Mouse (Mus musculus) adipocyte (in vitro differentiated cells): Measurements from ENCODE around the gene Slc25a10.
A peak's percentile ranks its signal among the peaks of the same experiment; 100 is the strongest.
"Not testable (repeated sequence)": the region's sequence is repeated elsewhere in the genome, so short reads cannot be mapped to it uniquely, and the experiment has no call there.

Source experiments
- DNase-seq: peaks from one replicate; pipeline ENCODE4 v3.0.0-alpha.2; 2016; ENCODE audit warnings: low spot score

Gene Slc25a10

GRCm38 (mm10) chr11:120510375-120511030 is 18.9 kb downstream of the Slc25a10 start:
- no peak for DNase-seq

GRCm38 (mm10) chr11:120512790-120513453 is 21.3 kb downstream of the Slc25a10 start:
- DNase-seq: peak; percentile 98

GRCm38 (mm10) chr11:120514262-120514661 is 22.6 kb downstream of the Slc25a10 start:
- not testable (repeated sequence) for DNase-seq

DNA sequence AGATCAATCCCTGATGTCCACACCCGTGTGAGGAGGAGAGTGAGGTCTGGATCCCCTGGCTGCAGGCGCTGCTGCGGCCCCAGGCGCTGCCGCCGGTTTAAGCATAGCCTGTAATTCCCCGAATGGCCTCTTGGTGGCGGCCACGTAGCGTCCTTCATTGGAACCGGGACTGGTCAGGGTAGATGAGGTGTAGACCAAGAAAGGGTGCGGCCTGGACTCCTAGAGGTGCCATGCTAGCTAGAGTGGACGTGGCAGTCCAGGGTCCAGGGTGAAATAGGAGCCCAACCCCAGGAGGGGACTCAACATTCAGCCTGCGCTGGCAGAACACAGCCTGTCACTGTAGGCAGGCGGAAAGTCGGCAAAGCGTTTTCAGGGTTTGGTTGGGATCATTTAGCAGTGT is 24.0 kb downstream of the Slc25a10 start:
- DNase-seq: peak; percentile 78

- no peak for DNase-seq
Observed at GRCm38 (mm10) chr11:120517147-120517546, 25.5 kb downstream of the Slc25a10 start.

GRCm38 (mm10) chr11:120518027-120518426 is 26.4 kb downstream of the Slc25a10 start:
- peak; percentile 83 for DNase-seq

- DNase-seq: no peak
Observed at GRCm38 (mm10) chr11:120518558-120518957, 26.9 kb downstream of the Slc25a10 start.

- DNase-seq: no peak
Observed at GRCm38 (mm10) chr11:120519738-120520137, 28.1 kb downstream of the Slc25a10 start.

GRCm38 (mm10) chr11:120520498-120520897 is 28.9 kb downstream of the Slc25a10 start:
- DNase-seq: no peak

- DNase-seq: peak; percentile 81
Observed at GRCm38 (mm10) chr11:120520967-120521540, 29.4 kb downstream of the Slc25a10 start.

GRCm38 (mm10) chr11:120522581-120522980 is 30.9 kb downstream of the Slc25a10 start:
- no peak for DNase-seq

DNA sequence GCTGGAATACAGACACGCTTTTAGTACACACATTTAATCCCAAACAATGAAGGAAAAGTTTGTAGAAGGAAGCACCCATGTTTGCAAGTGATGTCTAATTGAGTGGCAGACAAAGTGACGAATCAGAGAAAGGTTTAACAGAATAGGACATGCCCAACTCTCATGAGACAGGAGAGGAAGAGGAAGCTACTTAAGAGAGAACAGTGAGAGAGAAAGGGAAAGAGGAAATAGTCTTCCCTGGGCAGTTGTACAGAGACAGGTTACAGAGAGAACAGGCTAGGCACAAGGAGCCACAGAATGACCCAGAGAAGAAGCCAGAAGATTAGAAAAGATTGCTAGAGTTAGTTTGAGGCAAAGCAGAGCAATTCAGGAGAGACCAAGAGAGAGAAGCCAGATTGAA is 34.3 kb downstream of the Slc25a10 start:
- no peak for DNase-seq

- peak; percentile 55 for DNase-seq
Observed at GRCm38 (mm10) chr11:120527690-120528354, 36.2 kb downstream of the Slc25a10 start.

GRCm38 (mm10) chr11:120528903-120529302 is 37.3 kb downstream of the Slc25a10 start:
- no peak for DNase-seq

GRCm38 (mm10) chr11:120530085-120530964 is 38.7 kb downstream of the Slc25a10 start, which contains the start of gene Gcgr:
Gene Gcgr, plus strand, starts transcription at chr11:120530699.
- DNase-seq: no peak

DNA sequence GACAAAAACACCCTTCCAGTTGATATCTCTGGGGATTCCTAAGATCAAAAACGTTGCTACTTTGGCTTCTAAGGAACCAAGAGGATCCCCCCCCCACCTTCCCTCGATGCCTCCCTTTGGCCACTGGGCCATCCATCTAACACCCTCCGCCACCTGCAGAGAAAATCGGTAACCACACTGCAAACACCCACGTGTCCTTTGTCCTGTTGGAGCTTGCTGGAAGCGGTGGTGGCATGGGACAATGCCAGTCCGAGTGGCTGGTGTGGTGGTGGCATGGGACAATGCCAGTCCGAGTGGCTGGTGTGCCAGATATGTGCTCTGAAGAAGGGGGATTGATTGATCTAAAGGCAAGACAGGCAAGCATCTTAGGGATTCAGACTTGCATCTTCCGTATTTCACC is 40.0 kb downstream of the Slc25a10 start:
- DNase-seq: no peak

GRCm38 (mm10) chr11:120534093-120534492 is 42.5 kb downstream of the Slc25a10 start:
- no peak for DNase-seq

DNA sequence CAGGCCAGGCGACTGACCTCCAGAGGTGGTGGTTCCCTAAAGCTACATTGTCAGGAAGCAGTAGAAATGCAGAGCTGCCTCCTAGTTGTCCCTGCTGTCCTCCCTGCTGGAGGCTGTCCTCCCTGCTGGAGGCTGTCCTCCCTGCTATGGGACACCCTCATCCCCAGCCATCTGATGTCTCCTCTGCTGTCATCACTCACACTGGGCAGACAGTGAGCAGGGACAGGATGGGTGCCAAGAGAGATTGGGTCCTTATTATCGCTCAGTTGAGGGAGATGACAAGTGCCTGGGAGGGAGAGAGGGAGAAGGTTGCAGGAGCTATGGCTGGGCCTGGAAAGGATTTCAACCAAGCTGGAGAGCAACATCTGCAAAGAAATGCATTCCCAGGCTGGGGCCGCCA is 43.5 kb downstream of the Slc25a10 start:
- DNase-seq: no peak

GRCm38 (mm10) chr11:120535804-120536203 is 44.2 kb downstream of the Slc25a10 start:
- no peak for DNase-seq

- peak; percentile 58 for DNase-seq
Observed at GRCm38 (mm10) chr11:120538485-120538884, 46.8 kb downstream of the Slc25a10 start.

DNA sequence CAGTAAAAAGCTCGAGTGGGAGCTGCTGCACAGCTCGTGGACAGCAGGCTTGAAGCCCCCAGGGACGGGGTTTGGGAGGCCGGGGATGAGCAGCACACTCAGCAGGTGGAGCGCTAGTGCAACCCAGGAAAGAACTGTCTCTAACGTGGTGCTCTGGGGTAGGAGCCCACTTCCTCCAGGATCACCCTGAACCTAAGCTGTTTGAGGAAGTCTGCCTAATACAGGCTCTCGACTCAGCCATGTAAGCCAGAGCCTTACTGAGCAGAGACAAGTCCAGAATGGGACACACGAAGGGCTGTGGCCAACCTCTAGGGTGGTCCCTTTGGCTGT is 47.3 kb downstream of the Slc25a10 start:
- DNase-seq: no peak
